Mouse (Mus musculus) spleen, adult 18-20 months (tissue): Measurements from ENCODE around the gene Coq5.

ENCODE experiments used
- DNase-seq, 2 experiments: peaks; one replicate each; pipeline ENCODE4 v3.0.0; 2022; ENCODE audit warnings: mixed read lengths in 2 of 2

The Coq5 gene

GRCm38 (mm10) chr5:115279226-115280049, at the start of gene Coq5:
Gene Coq5 (plus strand): TSS chr5:115279666.
- DNase-seq, result peak; percentile 72 to 90

- no peak for DNase-seq
Observed at GRCm38 (mm10) chr5:115230830-115231551, 48.5 kb upstream of the Coq5 start.

- no peak for DNase-seq
Observed at GRCm38 (mm10) chr5:115231552-115232120, 47.8 kb upstream of the Coq5 start.

- DNase-seq, result no peak
Observed at GRCm38 (mm10) chr5:115232516-115232915, 47.0 kb upstream of the Coq5 start.

GRCm38 (mm10) chr5:115233031-115233780, 46.3 kb upstream of the Coq5 start:
- DNase-seq, result no peak

GRCm38 (mm10) chr5:115234519-115234918, 44.9 kb upstream of the Coq5 start:
- no peak for DNase-seq

DNA sequence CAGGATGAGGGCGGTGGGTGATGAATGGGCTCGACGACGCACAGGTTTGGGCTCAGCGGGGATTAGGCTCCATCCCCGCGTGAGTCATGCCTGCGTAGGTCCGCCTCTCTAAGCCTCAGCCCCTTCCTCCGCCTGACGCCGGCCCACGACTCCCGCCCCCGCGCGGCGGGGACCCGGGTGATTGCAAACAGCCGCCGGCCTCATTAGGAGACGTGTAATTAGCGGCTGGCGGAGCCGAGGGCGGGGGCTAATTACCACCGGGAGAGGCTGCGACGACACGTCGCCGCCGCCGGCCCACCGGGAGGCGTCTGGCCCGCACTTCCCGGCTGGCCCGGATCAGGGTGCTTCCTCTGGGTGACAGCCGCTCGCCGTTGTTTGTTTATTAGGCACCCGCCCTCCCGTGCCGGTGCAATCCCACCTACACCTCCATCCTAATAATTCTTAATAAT, 44.1 kb upstream of the Coq5 start:
- DNase-seq, result peak in 1 of 2 experiments; percentile 22

- DNase-seq, result peak; percentile 69 to 91
Observed at GRCm38 (mm10) chr5:115235786-115236263, 43.6 kb upstream of the Coq5 start, which contains the start of gene Pop5. Gene Pop5 (plus strand): TSS chr5:115235836.

- DNase-seq, result peak; percentile 86 to 94
Observed at GRCm38 (mm10) chr5:115237803-115238728, 41.4 kb upstream of the Coq5 start.

DNA sequence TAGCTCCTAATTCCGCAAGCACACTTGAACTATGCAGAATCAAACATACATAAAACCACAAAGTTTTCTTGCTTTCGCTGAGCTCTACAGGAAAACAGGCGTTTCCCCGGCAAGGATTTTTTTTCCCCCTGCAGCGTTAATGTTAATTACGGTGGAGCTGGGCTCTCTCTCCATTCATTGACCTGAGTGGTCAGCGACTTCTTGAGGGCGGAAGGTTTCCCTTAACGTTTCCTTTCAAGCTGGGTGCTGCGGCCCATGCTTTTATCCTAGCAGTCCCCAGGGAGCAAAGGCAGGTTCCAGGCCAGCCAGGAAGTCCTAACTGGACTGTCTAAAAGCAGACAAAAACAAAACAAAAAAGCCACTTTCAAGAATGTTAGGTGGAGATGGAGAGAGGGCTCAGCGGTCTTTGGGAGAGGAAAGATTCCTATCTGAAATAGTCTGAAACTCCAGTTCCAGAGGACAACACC, 40.7 kb upstream of the Coq5 start:
- DNase-seq, result no peak

GRCm38 (mm10) chr5:115240191-115240590, 39.3 kb upstream of the Coq5 start:
- no peak for DNase-seq

DNA sequence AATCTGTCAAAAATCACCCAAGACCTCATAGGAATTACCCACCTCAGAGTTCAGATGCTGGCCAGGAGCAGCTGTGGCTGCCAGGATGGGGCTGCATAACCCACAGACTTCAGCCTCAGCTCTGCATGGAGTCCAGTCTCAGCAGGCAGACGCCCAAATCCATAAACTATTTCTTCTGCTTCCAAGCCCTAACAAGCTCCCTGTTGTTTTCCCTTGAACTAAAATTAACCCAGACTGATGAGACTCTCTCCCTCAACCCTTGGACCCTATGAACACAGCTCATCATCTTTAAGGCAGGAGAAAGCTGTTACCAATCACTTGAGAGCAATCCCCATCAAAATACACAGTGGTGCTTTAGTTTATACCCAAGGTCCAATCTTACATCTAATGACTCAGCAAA, 24.0 kb upstream of the Coq5 start:
- DNase-seq, result no peak

GRCm38 (mm10) chr5:115256909-115257546, 22.4 kb upstream of the Coq5 start:
- no peak for DNase-seq

DNA sequence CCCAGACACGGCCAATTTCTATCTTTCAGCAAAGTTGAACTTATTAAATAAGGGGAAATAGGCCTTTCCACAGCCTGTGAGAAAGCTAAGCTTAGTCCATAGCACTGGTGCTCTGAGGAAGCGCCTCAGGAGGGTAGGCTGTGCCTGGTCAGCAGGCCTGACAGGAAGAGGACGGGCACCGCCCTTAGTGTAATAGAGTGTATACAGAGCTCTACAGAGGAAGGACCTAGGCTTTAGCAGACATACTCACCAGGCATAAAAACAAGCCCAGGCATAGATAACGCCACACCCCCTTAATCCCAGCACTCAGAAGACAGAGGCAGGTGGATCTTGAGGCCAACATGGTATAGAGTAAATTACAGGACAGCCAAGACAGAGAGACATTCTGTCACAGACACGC, 19.1 kb upstream of the Coq5 start:
- no peak for DNase-seq

- no peak for DNase-seq
Observed at GRCm38 (mm10) chr5:115261141-115261540, 18.3 kb upstream of the Coq5 start.

GRCm38 (mm10) chr5:115261880-115262279, 17.6 kb upstream of the Coq5 start:
- no peak for DNase-seq

DNA sequence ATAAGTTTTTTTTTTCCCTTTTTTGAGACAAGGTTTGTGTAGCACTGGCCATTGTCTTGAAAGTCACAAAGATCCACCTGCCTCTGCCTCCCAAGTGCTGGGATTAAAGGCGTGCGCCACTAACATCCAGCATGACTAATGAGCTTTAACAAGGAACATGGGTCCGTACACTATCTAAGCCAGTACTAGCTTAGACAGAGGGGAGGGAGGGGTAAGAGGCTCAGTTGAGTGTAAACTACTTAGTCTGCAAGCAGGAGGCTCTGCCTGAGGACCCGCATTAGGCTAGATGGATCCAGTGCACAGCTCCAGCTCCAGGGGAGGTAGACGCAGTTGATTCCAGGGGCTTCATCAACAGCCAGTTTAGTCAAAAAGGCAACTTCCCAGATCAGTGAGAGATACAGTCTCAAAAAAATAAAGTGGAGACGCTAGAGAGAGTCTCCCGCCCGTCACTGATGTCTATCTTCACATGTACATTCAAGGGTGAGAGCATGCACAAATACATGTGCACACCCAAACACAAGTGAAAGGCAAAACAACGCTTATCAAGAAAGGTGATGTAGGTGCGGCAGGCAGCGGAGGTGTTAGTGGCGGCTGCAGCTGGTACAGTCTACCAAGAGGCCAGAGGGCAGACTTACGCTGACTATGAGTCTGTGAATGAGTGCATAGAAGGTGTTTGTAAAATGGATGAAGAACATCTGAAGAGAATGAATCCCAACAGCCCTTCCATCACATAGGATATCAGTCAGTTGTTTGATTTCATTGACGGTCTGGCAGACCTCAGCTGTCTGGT, 16.8 kb upstream of the Coq5 start:
- DNase-seq, result no peak

- no peak for DNase-seq
Observed at GRCm38 (mm10) chr5:115266340-115266739, 13.1 kb upstream of the Coq5 start.

GRCm38 (mm10) chr5:115266787-115267468, 12.5 kb upstream of the Coq5 start:
- no peak for DNase-seq
